Comparison of ENCODE assay signal across 9 mouse cellular contexts in genomic region chr13:55446483-55447105, GRCm38 (mm10). TPM values are rescaled to one million over a fixed set of nuclear protein-coding genes. Genes with fewer than 3 reads are reported as not detected.
DNase-seq lines count a peak whose midpoint lies in the region; ATAC-seq and TF ChIP-seq lines count a peak whose summit lies in the region.
"Had no signal": no experiment of that assay in that cellular context is flagged by ENCODE, and none has a peak within 500 bp of the region (broad histone marks: within the 10 kb centered on the region; RNA-seq: fewer than 3 reads in every experiment).

No protein-coding gene starts in this region.

- 84% methylated on average over 6 of the region's 6 CpGs for WGBS in forebrain, embryonic 14.5 days
- 42% methylated on average over 6 of the region's 6 CpGs for WGBS in liver, embryonic 15.5 days (ENCODE audit: insufficient replicate concordance)

- peaks cover 11% of the 10 kb centered on the region for H3K4me1 ChIP-seq in forebrain, embryonic 14.5 days (ENCODE audit: control insufficient read depth, insufficient read depth, low read length)
- H3K4me1 ChIP-seq in liver, embryonic 15.5 days (replicated peaks), result peaks cover 69% of the 10 kb centered on the region

- H3ac ChIP-seq in C2C12 (ENCODE audit: control insufficient read depth, insufficient read length, low read depth), result peak overlapping the region; percentile 27

- H3K79me3 ChIP-seq in C2C12 (ENCODE audit: low read depth), result peaks cover 37% of the 10 kb centered on the region

- H3K9ac ChIP-seq in forebrain, embryonic 14.5 days (ENCODE audit: low read length), result peak overlapping the region; percentile 95
- H3K9ac ChIP-seq in liver, embryonic 15.5 days, result peak overlapping the region; percentile 96

- DNase-seq in adrenal gland, postnatal 25 days, result peak; percentile 1
- no peak for DNase-seq in adrenal gland, adult 8-10 months
- DNase-seq in forebrain, embryonic 14.5 days (ENCODE audit: low spot score), result no peak
- no peak for DNase-seq in ovary, postnatal 14 days (ENCODE audit: low spot score)
- no peak for DNase-seq in left cerebral cortex, adult 8-10 months (ENCODE audit: low spot score in 2 of 2)
- no peak for DNase-seq in layer of hippocampus, adult 18-20 months (ENCODE audit: low spot score in 2 of 2)

- no peak for TF ChIP-seq CTCF in C2C12 (IDR thresholded peaks at IDR 0.05; ENCODE audit: control insufficient read depth, insufficient read depth, insufficient read length)

- H3K27ac ChIP-seq in forebrain, embryonic 14.5 days (ENCODE audit: low read depth, low read length), result no peak overlapping the region
- peak overlapping the region; percentile 97 for H3K27ac ChIP-seq in liver, embryonic 15.5 days (replicated peaks)

- H3K4me3 ChIP-seq in C2C12 (ENCODE audit: insufficient read depth, poor library complexity, severe bottlenecking), result peak overlapping the region; percentile 78
- H3K4me3 ChIP-seq in forebrain, embryonic 14.5 days (ENCODE audit: low read depth, low read length), result peak overlapping the region; percentile 86
- H3K4me3 ChIP-seq in liver, embryonic 15.5 days (replicated peaks), result peak overlapping the region; percentile 87

- no peak for ATAC-seq in forebrain, embryonic 14.5 days
- ATAC-seq in liver, embryonic 15.5 days (ENCODE audit: insufficient read depth), result peak; percentile 33

- H3K27me3 ChIP-seq in C2C12 (ENCODE audit: control insufficient read depth, insufficient read depth, insufficient read length), result no peaks in the 10 kb centered on the region
- no peaks in the 10 kb centered on the region for H3K27me3 ChIP-seq in forebrain, embryonic 14.5 days (replicated peaks; ENCODE audit: control insufficient read depth, insufficient read depth, low read length)
- H3K27me3 ChIP-seq in liver, embryonic 15.5 days, result no peaks in the 10 kb centered on the region

- peaks cover 46% of the 10 kb centered on the region for H3K79me2 ChIP-seq in C2C12 (ENCODE audit: control insufficient read depth, insufficient read depth)

- H3K9me3 ChIP-seq in forebrain, embryonic 14.5 days (replicated peaks; ENCODE audit: control insufficient read depth, low read length), result no peaks in the 10 kb centered on the region
- no peaks in the 10 kb centered on the region for H3K9me3 ChIP-seq in liver, embryonic 15.5 days (replicated peaks)

- H3K4me2 ChIP-seq in forebrain, embryonic 14.5 days (ENCODE audit: low read length), result peak overlapping the region; percentile 83
- H3K4me2 ChIP-seq in liver, embryonic 15.5 days, result peak overlapping the region; percentile 92

- peaks cover 15% of the 10 kb centered on the region for H3K36me3 ChIP-seq in C2C12 (ENCODE audit: control insufficient read depth, insufficient read depth)
- peaks cover 19% of the 10 kb centered on the region for H3K36me3 ChIP-seq in forebrain, embryonic 14.5 days (ENCODE audit: control insufficient read depth, insufficient read depth, low read length)
- H3K36me3 ChIP-seq in liver, embryonic 15.5 days (replicated peaks), result peaks cover 32% of the 10 kb centered on the region

TF ChIP-seq in C2C12, 6 proteins besides CTCF, POLR2A, EP300 and RAD21:
- TF ChIP-seq MAX (IDR thresholded peaks at IDR 0.05) (no peak), MYOD1 (IDR thresholded peaks at IDR 0.05; ENCODE audit: control insufficient read depth, insufficient read length, low read depth) (no peak), MYOG (IDR thresholded peaks at IDR 0.05; ENCODE audit: control insufficient read depth, extremely low read depth, insufficient read length) (no peak), USF1 (IDR thresholded peaks at IDR 0.05; ENCODE audit: low read depth) (no peak), FOSL1 (IDR thresholded peaks at IDR 0.05; ENCODE audit: insufficient read depth, low read length, poor library complexity, severe bottlenecking) (no peak), CEBPB (IDR thresholded peaks at IDR 0.05; ENCODE audit: low read depth) (no peak)

RNA-seq across cellular contexts. Expression of gene Grk6, which starts 1.7 kb away (rescaled TPM):
- 47.9 and 62.1 TPM in 2 replicates for total RNA-seq in adrenal gland, postnatal 25 days (2021)
- total RNA-seq in adrenal gland, adult 8-10 months (2022), result 10 to 100 TPM; 36.0 to 55.3 (median 48.6) TPM
- polyA plus RNA-seq in C2C12 (2012; fragmentation: generic; extraction: Trizol), result 81.9 TPM
- 25.0 and 28.9 TPM in 2 replicates for polyA plus RNA-seq in forebrain, embryonic 14.5 days (2014; fragmentation: Nextera tagmentation; extraction: Ambion mirVana)
- polyA plus RNA-seq in liver, embryonic 15.5 days (2015; fragmentation: Nextera tagmentation; extraction: Ambion mirVana), result 24.3 and 27.6 TPM in 2 replicates
- total RNA-seq in left cerebral cortex, adult 8-10 months (2022), result 10 to 100 TPM; 60.0 to 65.3 (median 61.9) TPM
- total RNA-seq in layer of hippocampus, adult 18-20 months (2021), result 10 to 100 TPM; 60.3 to 63.2 TPM

RNA-seq across cellular contexts. Expression of gene Prr7, which starts 17.5 kb away (rescaled TPM):
- 3.8 and 3.9 TPM in 2 replicates for total RNA-seq in adrenal gland, postnatal 25 days (2021)
- 1 to 10 TPM; 2.3 to 4.3 (median 3.7) TPM for total RNA-seq in adrenal gland, adult 8-10 months (2022)
- 10.8 TPM for polyA plus RNA-seq in C2C12 (2012; fragmentation: generic; extraction: Trizol)
- 6.7 and 7.4 TPM in 2 replicates for polyA plus RNA-seq in forebrain, embryonic 14.5 days (2014; fragmentation: Nextera tagmentation; extraction: Ambion mirVana)
- not detected in 2 replicates for polyA plus RNA-seq in liver, embryonic 15.5 days (2015; fragmentation: Nextera tagmentation; extraction: Ambion mirVana)
- total RNA-seq in left cerebral cortex, adult 8-10 months (2022), result 10 to 100 TPM; 50.8 to 62.7 (median 59.7) TPM
- total RNA-seq in layer of hippocampus, adult 18-20 months (2021), result 10 to 100 TPM; 75.6 to 79.2 TPM

RNA-seq across cellular contexts. Expression of gene F12, which starts 20.0 kb away (rescaled TPM):
- 0.15 and 3.3 TPM in 2 replicates for total RNA-seq in adrenal gland, postnatal 25 days (2021)
- total RNA-seq in adrenal gland, adult 8-10 months (2022), result under 1 TPM in 3 of 4 experiments, not detected in 1; 0.17 to 0.71 (median 0.43) TPM
- polyA plus RNA-seq in C2C12 (2012; fragmentation: generic; extraction: Trizol), result not detected
- polyA plus RNA-seq in forebrain, embryonic 14.5 days (2014; fragmentation: Nextera tagmentation; extraction: Ambion mirVana), result not detected in 2 replicates
- 118 and 151 TPM in 2 replicates for polyA plus RNA-seq in liver, embryonic 15.5 days (2015; fragmentation: Nextera tagmentation; extraction: Ambion mirVana)
- under 1 TPM; 0.39 to 0.98 (median 0.75) TPM for total RNA-seq in left cerebral cortex, adult 8-10 months (2022)
- under 1 TPM; 0.32 to 0.36 TPM for total RNA-seq in layer of hippocampus, adult 18-20 months (2021)

RNA-seq across cellular contexts. Expression of gene Pfn3, which starts 31.6 kb away (rescaled TPM):
- not detected in 2 replicates for total RNA-seq in adrenal gland, postnatal 25 days (2021)
- total RNA-seq in adrenal gland, adult 8-10 months (2022), result not detected
- polyA plus RNA-seq in C2C12 (2012; fragmentation: generic; extraction: Trizol), result not detected
- 0.71 and 1.0 TPM in 2 replicates for polyA plus RNA-seq in forebrain, embryonic 14.5 days (2014; fragmentation: Nextera tagmentation; extraction: Ambion mirVana)
- not detected in 2 replicates for polyA plus RNA-seq in liver, embryonic 15.5 days (2015; fragmentation: Nextera tagmentation; extraction: Ambion mirVana)
- not detected for total RNA-seq in left cerebral cortex, adult 8-10 months (2022)
- total RNA-seq in layer of hippocampus, adult 18-20 months (2021), result under 1 TPM in 1 of 2 experiments, not detected in 1; 0.68 TPM
- polyA plus RNA-seq: large intestine, adult 2 months had no signal

RNA-seq across cellular contexts. Expression of gene Dbn1, which starts 41.3 kb away (rescaled TPM):
- 14.6 and 19.1 TPM in 2 replicates for total RNA-seq in adrenal gland, postnatal 25 days (2021)
- 10 to 100 TPM; 13.6 to 33.8 (median 24.0) TPM for total RNA-seq in adrenal gland, adult 8-10 months (2022)
- polyA plus RNA-seq in C2C12 (2012; fragmentation: generic; extraction: Trizol), result 87.7 TPM
- polyA plus RNA-seq in forebrain, embryonic 14.5 days (2014; fragmentation: Nextera tagmentation; extraction: Ambion mirVana), result 396 and 523 TPM in 2 replicates
- polyA plus RNA-seq in liver, embryonic 15.5 days (2015; fragmentation: Nextera tagmentation; extraction: Ambion mirVana), result 7.5 and 7.6 TPM in 2 replicates
- total RNA-seq in left cerebral cortex, adult 8-10 months (2022), result 100 to 1,000 TPM; 216 to 253 (median 234) TPM
- total RNA-seq in layer of hippocampus, adult 18-20 months (2021), result 100 to 1,000 TPM; 359 to 362 TPM

Comparison
In these comparisons a context has a peak if more than half of its experiments do, and no peak if none do; other contexts are left out.
1. RNA of gene Prr7, which starts 17.5 kb away (total RNA-seq): 75.6 to 79.2 TPM in layer of hippocampus, adult 18-20 months and 50.8 to 62.7 TPM in left cerebral cortex, adult 8-10 months; 2.3 to 4.3 TPM in adrenal gland, adult 8-10 months and 3.8 to 3.9 TPM in adrenal gland, postnatal 25 days; every median in the first group is over 4 times any median in the second.
2. Peak in every context shown above with its lines, with median percentiles within 50 percentile points of each other: H3K4me3 ChIP-seq.